Mouse (Mus musculus): ENCODE results near the gene Olfr1396. TPM values are rescaled to one million over a fixed set of nuclear protein-coding genes. Genes with fewer than 3 reads are reported as not detected.

Olfr1396 gene
- polyA plus RNA-seq, 1 experiment = not detected

DNA sequence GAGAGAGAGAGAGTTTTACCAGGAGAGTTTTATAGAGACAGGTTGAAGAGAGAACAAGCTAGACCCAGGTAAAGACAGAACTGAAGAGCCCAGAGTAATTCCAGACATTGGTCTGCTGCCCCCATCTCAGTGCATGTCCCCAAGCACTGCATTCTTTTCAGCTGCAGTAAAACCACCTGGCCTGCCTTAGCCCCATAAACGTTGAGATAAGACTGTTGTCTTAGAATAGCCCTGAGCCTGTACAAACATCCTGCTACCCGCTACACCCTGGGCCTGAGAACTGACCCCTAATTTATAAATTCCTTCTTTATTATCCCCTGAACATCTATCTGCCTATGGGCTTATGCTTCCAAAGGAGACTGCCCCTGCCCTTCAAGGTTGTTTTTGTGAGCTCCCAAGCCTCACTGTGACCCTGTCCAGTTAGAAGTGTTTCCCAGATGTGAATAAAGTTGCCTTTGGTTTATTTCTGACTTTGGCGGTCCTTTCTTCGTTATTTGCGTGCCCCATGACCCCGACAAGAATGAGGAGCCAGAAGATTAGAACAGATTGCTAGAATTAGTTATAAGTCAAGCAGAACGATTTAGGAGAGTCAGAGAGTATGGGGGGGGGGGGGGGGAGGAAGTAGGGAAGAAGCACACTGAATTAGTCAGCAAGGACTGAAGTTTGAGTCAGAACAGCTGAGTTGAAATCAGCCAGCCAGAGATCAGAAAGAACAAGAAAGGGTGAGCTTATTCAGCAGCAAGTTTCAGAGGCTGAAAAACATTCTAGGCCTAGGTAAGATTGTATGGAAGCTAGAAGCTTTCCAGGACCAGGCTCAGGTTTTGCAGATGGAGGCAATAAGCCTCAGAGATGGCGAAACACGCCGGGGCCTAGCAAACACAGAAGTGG, 6.8 kb downstream of the Olfr1396 start:
- Histone ChIP-seq H3K4me3 (ENCODE audit: insufficient read depth, poor library complexity, severe bottlenecking) (no peak overlapping the region), H3K79me2 (ENCODE audit: control insufficient read depth, insufficient read depth) (no peaks in the 10 kb centered on the region), H3K79me3 (ENCODE audit: low read depth) (no peaks in the 10 kb centered on the region), H3K36me3 (ENCODE audit: control insufficient read depth, insufficient read depth) (no peaks in the 10 kb centered on the region), H3K27me3 (ENCODE audit: control insufficient read depth, insufficient read depth, insufficient read length) (peaks cover 3% of the 10 kb centered on the region), H3ac (ENCODE audit: control insufficient read depth, insufficient read length, low read depth) (no peak overlapping the region)
- TF ChIP-seq FOSL1 (IDR thresholded peaks at IDR 0.05; ENCODE audit: insufficient read depth, low read length, poor library complexity, severe bottlenecking) (no peak), MAX (IDR thresholded peaks at IDR 0.05) (no peak), MYOG (IDR thresholded peaks at IDR 0.05; ENCODE audit: control insufficient read depth, extremely low read depth, insufficient read length) (no peak), MYOD1 (IDR thresholded peaks at IDR 0.05; ENCODE audit: control insufficient read depth, insufficient read length, low read depth) (no peak), USF1 (IDR thresholded peaks at IDR 0.05; ENCODE audit: low read depth) (no peak), CEBPB (IDR thresholded peaks at IDR 0.05; ENCODE audit: low read depth) (no peak), CTCF (IDR thresholded peaks at IDR 0.05; ENCODE audit: control insufficient read depth, insufficient read depth, insufficient read length) (no peak)

DNA sequence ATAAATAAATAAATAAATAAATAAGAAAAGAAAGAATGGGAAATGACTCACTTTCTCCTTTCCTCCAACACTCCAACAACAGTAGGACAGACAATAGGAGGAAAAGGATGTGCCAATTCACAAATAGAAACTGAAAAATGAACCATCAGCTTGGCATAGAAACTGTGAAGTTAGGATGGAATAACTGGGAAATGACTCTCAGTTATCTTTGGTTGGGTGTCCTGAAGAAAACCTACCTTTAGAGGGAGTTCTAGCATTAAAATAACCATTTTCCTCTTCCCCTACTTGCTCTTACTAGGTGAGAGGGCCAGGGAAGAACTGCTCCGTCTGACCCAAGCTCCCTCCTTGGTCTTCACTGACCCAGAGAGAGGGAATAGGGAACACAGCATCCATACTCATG, 8.9 kb downstream of the Olfr1396 start:
- no peaks in the 10 kb centered on the region for H3K79me2 ChIP-seq (ENCODE audit: control insufficient read depth, insufficient read depth)
- H3K36me3 ChIP-seq (ENCODE audit: control insufficient read depth, insufficient read depth) = no peaks in the 10 kb centered on the region
- no peaks in the 10 kb centered on the region for H3K79me3 ChIP-seq (ENCODE audit: low read depth)
- no peaks in the 10 kb centered on the region for H3K27me3 ChIP-seq (ENCODE audit: control insufficient read depth, insufficient read depth, insufficient read length)
- TF ChIP-seq FOSL1 (IDR thresholded peaks at IDR 0.05; ENCODE audit: insufficient read depth, low read length, poor library complexity, severe bottlenecking) (no peak), USF1 (IDR thresholded peaks at IDR 0.05; ENCODE audit: low read depth) (no peak), CTCF (IDR thresholded peaks at IDR 0.05; ENCODE audit: control insufficient read depth, insufficient read depth, insufficient read length) (no peak), CEBPB (IDR thresholded peaks at IDR 0.05; ENCODE audit: low read depth) (no peak), MYOD1 (IDR thresholded peaks at IDR 0.05; ENCODE audit: control insufficient read depth, insufficient read length, low read depth) (no peak), MYOG (IDR thresholded peaks at IDR 0.05; ENCODE audit: control insufficient read depth, extremely low read depth, insufficient read length) (no peak), MAX (IDR thresholded peaks at IDR 0.05) (no peak)
- H3K4me3 ChIP-seq (ENCODE audit: insufficient read depth, poor library complexity, severe bottlenecking) = no peak overlapping the region
- H3ac ChIP-seq (ENCODE audit: control insufficient read depth, insufficient read length, low read depth) = no peak overlapping the region

DNA sequence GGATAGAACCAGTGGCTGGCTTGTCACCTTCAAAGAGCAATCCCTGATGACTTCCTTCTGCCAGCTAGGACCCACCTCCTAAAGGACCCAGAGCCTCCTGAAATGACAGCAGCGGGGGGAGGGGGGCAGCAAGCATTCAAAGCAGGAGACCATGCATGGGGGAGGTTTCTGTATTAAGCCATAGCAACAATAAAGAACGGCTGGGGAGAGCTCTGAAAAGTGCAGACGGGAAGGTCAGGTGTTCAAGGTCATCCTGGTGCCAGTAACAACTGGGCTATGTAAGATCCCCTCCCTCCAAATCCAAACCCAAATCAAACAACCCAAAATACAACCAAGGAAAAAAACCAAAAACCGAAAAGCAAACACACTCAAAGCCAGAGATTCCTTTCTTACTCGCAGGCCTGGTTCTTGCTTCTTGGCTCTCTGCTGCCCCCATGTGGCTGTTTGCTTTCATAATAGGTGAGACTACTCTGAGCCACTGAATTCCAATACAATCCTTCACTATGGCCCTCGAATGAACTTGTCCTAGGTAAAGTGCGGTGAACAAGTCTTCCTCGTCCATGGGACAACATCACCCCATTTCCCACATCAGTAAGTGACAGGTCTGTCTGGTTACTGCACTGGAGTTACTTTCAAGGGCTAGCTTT, 11.5 kb downstream of the Olfr1396 start:
- Histone ChIP-seq H3K79me3 (ENCODE audit: low read depth) (no peaks in the 10 kb centered on the region), H3ac (ENCODE audit: control insufficient read depth, insufficient read length, low read depth) (no peak overlapping the region), H3K4me3 (ENCODE audit: insufficient read depth, poor library complexity, severe bottlenecking) (no peak overlapping the region), H3K27me3 (ENCODE audit: control insufficient read depth, insufficient read depth, insufficient read length) (no peaks in the 10 kb centered on the region), H3K79me2 (ENCODE audit: control insufficient read depth, insufficient read depth) (no peaks in the 10 kb centered on the region), H3K36me3 (ENCODE audit: control insufficient read depth, insufficient read depth) (no peaks in the 10 kb centered on the region)
- TF ChIP-seq CTCF (IDR thresholded peaks at IDR 0.05; ENCODE audit: control insufficient read depth, insufficient read depth, insufficient read length) (peak; percentile 56), USF1 (IDR thresholded peaks at IDR 0.05; ENCODE audit: low read depth) (no peak)

GRCm38 (mm10) chr11:49101500-49101899, 13.2 kb downstream of the Olfr1396 start:
- Histone ChIP-seq H3K79me2 (ENCODE audit: control insufficient read depth, insufficient read depth) (no peaks in the 10 kb centered on the region), H3K36me3 (ENCODE audit: control insufficient read depth, insufficient read depth) (no peaks in the 10 kb centered on the region), H3K4me3 (ENCODE audit: insufficient read depth, poor library complexity, severe bottlenecking) (no peak overlapping the region), H3K27me3 (ENCODE audit: control insufficient read depth, insufficient read depth, insufficient read length) (no peaks in the 10 kb centered on the region), H3ac (ENCODE audit: control insufficient read depth, insufficient read length, low read depth) (no peak overlapping the region), H3K79me3 (ENCODE audit: low read depth) (no peaks in the 10 kb centered on the region)
- no peak for TF ChIP-seq FOSL1 (IDR thresholded peaks at IDR 0.05; ENCODE audit: insufficient read depth, low read length, poor library complexity, severe bottlenecking)
- TF ChIP-seq MAX (IDR thresholded peaks at IDR 0.05) = no peak

DNA sequence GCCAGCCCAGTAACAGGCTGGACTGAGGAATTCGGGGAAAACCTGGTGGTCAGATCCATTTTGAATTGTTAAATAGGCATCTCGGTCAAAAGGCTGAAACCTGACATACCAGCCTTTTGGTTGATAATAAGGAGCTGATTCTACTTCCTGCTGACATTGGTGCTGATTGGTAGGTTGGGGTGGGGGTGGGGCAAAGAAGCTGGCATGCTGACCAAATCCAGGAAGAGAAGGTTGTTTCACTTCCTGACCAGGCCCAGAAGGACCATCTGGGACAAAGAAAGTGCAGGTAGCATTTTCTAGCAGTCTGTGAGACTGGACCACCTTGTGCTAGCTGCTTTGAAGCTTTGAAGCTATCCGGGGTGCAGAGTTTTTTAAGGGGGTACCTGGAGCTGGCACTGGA, 14.3 kb downstream of the Olfr1396 start:
- H3K4me3 ChIP-seq (ENCODE audit: insufficient read depth, poor library complexity, severe bottlenecking) = no peak overlapping the region
- no peaks in the 10 kb centered on the region for H3K27me3 ChIP-seq (ENCODE audit: control insufficient read depth, insufficient read depth, insufficient read length)
- H3ac ChIP-seq (ENCODE audit: control insufficient read depth, insufficient read length, low read depth) = no peak overlapping the region
- H3K79me2 ChIP-seq (ENCODE audit: control insufficient read depth, insufficient read depth) = no peaks in the 10 kb centered on the region
- H3K79me3 ChIP-seq (ENCODE audit: low read depth) = no peaks in the 10 kb centered on the region
- TF ChIP-seq MYOG (IDR thresholded peaks at IDR 0.05; ENCODE audit: control insufficient read depth, extremely low read depth, insufficient read length) (no peak), FOSL1 (IDR thresholded peaks at IDR 0.05; ENCODE audit: insufficient read depth, low read length, poor library complexity, severe bottlenecking) (no peak), CEBPB (IDR thresholded peaks at IDR 0.05; ENCODE audit: low read depth) (no peak)
- H3K36me3 ChIP-seq (ENCODE audit: control insufficient read depth, insufficient read depth) = no peaks in the 10 kb centered on the region

DNA sequence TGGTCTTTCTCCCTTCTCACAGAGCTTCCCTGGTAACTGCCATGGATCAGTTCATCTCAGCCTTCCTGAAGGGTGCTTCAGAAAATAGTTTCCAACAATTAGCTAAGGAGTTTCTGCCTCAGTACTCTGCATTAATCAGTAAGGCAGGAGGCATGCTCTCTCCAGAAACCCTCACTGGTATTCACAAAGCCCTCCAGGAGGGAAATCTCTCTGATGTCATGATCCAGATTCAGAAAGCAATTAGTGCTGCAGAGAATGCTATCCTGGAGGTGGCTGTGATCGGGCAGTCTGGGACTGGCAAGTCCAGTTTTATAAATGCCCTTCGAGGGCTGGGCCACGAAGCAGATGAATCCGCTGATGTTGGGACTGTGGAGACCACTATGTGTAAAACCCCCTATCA, 19.3 kb downstream of the Olfr1396 start:
- Histone ChIP-seq H3K79me2 (ENCODE audit: control insufficient read depth, insufficient read depth) (no peaks in the 10 kb centered on the region), H3K27me3 (ENCODE audit: control insufficient read depth, insufficient read depth, insufficient read length) (no peaks in the 10 kb centered on the region), H3K36me3 (ENCODE audit: control insufficient read depth, insufficient read depth) (no peaks in the 10 kb centered on the region), H3K79me3 (ENCODE audit: low read depth) (no peaks in the 10 kb centered on the region), H3ac (ENCODE audit: control insufficient read depth, insufficient read length, low read depth) (no peak overlapping the region), H3K4me3 (ENCODE audit: insufficient read depth, poor library complexity, severe bottlenecking) (no peak overlapping the region)
- TF ChIP-seq FOSL1 (IDR thresholded peaks at IDR 0.05; ENCODE audit: insufficient read depth, low read length, poor library complexity, severe bottlenecking) (no peak), MAX (IDR thresholded peaks at IDR 0.05) (no peak), CEBPB (IDR thresholded peaks at IDR 0.05; ENCODE audit: low read depth) (no peak), MYOG (IDR thresholded peaks at IDR 0.05; ENCODE audit: control insufficient read depth, extremely low read depth, insufficient read length) (no peak), MYOD1 (IDR thresholded peaks at IDR 0.05; ENCODE audit: control insufficient read depth, insufficient read length, low read depth) (no peak), USF1 (IDR thresholded peaks at IDR 0.05; ENCODE audit: low read depth) (no peak), CTCF (IDR thresholded peaks at IDR 0.05; ENCODE audit: control insufficient read depth, insufficient read depth, insufficient read length) (no peak)
